Mouse (Mus musculus) brain, adult 2 months (tissue): ENCODE data around the gene Mgarp.
"Not testable (repeated sequence)": the region's sequence is repeated elsewhere in the genome, so short reads cannot be mapped to it uniquely, and the experiment has no call there.

ENCODE experiments used
- DNase-seq: peaks from one replicate; pipeline ENCODE4 v3.0.0; 2011; ENCODE audit warnings: low read depth, low spot score

Gene Mgarp

GRCm38 (mm10) chr3:51368011-51368410 is 28.5 kb downstream of the Mgarp start:
- no peak for DNase-seq

DNA sequence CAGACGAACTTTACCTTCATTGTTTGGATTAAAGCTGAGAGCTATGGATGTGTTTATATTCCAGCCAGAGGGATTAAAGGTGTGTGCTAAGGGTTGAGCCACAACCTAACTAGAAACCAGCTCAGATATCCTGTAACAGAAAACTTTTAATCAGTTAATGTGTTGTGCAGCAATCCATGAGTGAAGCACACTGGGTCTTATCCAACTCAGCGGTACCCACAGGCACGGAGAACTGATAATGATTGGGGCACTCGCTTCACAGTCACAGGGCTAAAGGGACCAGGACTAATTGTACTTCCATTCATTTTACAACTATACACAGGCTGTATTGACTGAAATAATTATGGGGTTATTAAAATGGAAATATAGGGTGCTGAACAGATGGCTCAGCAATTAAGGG is 29.6 kb downstream of the Mgarp start:
- DNase-seq: no peak

- no peak for DNase-seq
Measured at GRCm38 (mm10) chr3:51365517-51365882, 31.0 kb downstream of the Mgarp start.

DNA sequence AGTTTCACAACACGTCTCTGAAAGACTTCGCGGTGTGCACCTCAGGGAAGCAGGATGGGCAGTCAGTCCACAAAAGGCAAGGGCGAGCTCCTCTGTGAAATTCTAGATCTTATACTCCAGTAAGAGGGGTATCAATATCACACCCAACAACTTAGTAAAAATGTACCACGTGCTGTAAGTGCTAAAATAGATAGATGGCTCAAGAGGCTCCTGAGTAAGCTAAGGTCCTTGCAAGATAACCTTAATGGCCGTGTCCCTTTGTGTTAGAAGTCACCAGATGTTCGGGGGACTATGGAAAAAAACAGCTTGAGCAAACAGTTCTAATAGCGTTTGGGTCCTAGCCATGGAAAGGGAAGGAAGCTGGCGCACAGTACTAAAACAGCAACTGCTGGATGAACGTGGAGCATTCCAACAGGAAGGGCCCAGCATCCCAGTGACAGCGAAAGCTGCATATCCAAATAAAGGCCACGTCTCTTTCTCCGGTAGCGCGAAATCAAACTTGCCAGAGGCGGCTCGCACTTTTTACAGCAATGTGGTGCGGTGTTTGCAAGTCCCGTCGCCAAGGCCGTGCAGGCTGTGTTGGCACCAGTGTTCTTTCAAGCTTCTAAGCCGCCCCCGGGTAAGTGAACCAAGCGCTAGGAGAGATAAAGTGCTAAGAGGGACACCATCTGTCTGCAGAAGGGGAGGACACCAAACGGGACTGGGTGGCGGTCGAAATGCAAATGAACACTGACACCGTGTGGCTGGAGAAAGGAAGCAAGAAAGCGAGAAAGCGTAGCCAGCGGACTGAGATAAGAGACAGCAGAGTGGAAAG is 31.6 kb downstream of the Mgarp start:
- DNase-seq: peak; percentile 97

GRCm38 (mm10) chr3:51361066-51361465 is 35.5 kb downstream of the Mgarp start:
- DNase-seq: peak; percentile 44

DNA sequence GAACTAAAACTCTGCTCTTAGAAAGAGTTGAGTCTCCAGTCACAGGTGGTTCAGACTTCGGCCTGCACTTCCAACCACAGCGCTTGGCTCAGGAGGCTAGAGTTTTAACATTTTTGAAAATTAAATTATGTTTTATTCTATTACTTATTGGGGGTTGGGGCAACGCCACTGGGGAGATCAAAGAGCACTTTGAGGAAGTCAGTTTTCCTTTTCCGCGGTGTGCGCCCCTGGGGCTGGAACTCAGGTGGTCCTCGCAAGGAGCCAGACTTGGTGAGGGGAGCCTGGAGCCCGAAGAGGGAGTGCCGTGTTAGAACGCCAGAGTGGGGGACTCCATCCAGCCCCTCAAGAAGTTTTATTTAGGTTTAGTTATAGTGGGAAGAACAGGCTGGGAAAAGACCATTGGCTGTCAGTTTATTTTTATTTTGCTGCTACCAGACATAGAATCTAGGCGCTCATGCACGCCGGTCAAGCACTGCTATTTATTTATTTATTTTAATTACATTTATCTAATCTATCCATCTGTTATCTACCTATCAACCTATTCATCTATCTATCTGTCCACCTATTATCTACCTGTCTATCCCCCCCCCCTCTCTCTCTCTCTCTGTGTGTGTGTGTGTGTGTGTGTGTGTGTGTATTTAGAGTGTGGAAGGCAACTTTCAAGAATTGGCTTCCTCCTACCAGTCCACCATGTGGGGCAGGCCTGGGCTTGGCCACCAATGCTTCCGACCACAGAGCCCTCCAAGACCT is 36.8 kb downstream of the Mgarp start:
- no peak for DNase-seq

- DNase-seq: peak; percentile 55
Measured at GRCm38 (mm10) chr3:51358660-51359557, 37.6 kb downstream of the Mgarp start.

- DNase-seq: peak; percentile 50
Measured at GRCm38 (mm10) chr3:51358181-51358580, 38.4 kb downstream of the Mgarp start.

GRCm38 (mm10) chr3:51357624-51358023 is 38.9 kb downstream of the Mgarp start:
- no peak for DNase-seq

DNA sequence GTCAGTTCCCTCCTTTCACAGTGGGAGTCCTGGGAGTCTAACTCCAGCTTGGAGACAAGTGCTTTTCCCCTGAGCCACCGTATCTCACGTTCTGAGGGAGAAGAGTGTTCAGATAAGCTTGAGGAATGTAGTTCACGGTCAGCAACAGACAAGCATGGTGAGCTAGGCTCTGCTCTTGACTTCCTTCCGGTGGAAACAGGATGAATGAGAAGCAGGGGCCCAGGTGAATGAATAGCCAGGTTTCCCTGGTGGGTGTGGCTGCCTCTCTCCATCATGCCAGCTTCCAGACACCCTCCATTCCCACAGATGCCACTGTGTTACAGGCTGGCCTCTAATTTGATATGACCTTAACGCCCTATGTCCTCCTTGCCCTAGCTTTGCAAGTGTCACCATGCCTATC is 39.5 kb downstream of the Mgarp start:
- peak; percentile 22 for DNase-seq

- DNase-seq: not testable (repeated sequence)
Measured at GRCm38 (mm10) chr3:51354956-51355355, 41.6 kb downstream of the Mgarp start.

GRCm38 (mm10) chr3:51354034-51354427 is 42.5 kb downstream of the Mgarp start:
- no peak for DNase-seq

- peak; percentile 68 for DNase-seq
Measured at GRCm38 (mm10) chr3:51353325-51354033, 43.1 kb downstream of the Mgarp start.

DNA sequence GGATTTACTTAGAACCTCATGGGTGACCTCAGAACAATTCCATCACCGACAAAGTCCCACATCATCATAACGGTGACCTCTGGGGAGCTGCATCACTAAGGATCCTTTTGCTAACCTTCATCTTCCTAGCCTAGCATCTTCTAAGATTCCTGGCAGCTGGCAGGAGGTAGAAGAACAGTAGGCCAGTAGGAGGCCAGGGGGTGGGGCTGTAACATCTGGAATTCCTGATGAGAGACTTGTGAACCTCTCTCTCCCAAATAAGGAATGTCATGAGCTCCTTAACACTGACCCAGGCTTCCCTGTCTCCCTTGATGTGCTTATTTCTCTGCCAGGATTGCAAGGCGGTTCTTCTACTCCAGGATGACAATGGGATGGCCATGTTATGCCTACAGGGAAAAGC is 45.7 kb downstream of the Mgarp start:
- DNase-seq: no peak

- peak; percentile 41 for DNase-seq
Measured at GRCm38 (mm10) chr3:51348646-51349238, 47.8 kb downstream of the Mgarp start.

DNA sequence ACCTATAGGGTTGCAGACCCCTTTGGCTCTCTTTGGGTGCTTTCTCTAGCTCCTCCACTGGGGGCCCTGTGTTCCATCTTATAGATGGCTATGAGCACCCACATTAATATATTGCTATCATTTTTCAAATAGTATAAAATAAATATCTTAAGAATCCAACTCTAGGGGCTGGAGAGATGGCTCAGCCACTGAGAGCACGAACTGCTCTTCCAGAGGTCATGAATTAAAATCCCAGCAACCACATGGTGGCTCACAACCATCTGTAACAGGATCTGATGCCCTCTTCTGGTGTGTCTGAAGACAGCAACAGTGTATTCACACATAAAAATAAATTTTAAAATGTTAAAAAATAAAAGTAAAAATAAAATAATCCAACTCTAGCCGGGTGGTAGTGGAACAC is 51.5 kb downstream of the Mgarp start:
- not testable (repeated sequence) for DNase-seq

DNA sequence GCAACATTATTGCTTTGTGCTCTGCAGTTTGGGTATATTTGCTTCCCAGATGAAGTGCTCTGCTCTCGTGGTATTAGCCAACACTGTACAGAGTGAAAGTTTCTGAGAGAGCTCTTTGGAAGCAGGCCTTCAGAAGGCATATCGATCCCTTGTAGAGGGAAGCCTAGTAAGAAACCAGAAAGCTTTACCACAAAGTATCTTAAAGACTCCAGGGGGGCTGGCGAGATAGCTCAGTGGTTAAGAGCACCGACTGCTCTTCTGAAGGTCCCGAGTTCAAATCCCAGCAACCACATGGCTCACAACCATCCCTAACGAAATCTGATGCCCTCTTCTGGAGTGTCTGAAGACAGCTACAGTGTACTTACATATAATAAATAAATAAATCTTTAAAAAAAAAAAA is 52.4 kb downstream of the Mgarp start:
- DNase-seq: not testable (repeated sequence)

DNA sequence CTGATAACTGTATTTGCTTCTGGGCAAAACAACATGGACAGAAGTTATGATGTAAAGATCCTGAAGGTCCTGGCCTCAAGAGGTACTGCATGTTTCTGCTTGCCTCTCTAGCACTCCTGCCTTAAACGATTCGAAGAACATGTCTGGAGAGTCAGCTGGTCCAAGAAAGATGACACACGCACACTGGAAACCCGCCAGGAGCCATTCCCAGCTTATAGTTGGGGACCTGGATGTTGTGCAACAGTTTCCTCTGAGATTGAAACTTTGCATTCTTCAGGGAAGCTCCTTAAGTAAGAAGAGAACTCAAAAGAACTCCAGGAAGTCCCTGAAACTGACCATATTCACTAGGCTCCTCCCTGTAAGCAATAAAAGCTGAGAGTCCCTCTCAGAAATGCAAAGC is 53.3 kb downstream of the Mgarp start:
- no peak for DNase-seq

DNA sequence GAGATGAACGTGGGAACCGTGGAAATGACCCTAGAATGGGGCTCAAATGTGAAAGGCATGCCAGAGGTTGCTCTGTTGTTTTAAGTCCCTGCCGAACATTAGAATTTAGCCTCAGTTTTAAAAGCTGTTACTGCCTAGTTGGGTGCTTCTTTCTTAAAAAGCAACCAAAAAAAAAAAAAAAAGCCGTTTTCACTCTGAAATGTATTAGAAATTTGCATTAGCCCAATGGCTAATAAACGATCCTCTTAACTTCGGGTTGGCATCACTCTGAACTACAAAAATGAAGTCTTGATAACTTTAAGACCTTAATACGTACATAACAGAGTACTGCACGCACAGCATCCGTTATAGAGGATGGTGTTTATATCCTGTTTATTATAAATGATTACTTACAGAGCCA is 54.4 kb downstream of the Mgarp start:
- no peak for DNase-seq

- DNase-seq: peak; percentile 89
Measured at GRCm38 (mm10) chr3:51341268-51342081, 55.1 kb downstream of the Mgarp start.
